Mouse (Mus musculus) spleen, adult 2 months (tissue): ENCODE measurements around the gene Fbxo8. TPM values are rescaled to one million over a fixed set of nuclear protein-coding genes. Genes with fewer than 3 reads are reported as not detected.

ENCODE experiments used
- DNase-seq, 2 experiments: peaks; one replicate each; pipeline versions ENCODE4 v3.0.0 to v3.0.0-alpha.2; 2012 to 2021; ENCODE audit warnings: low spot score in 2 of 2, low read depth in 1 of 2
- H3K27ac ChIP-seq: fragments of 200-500 bp; 2 replicates; pipeline ENCODE4 v1.5.1; 2012; ENCODE audit warnings: low read length, inconsistent platforms; ENCODE audit not compliant: insufficient read depth
- H3K27me3 ChIP-seq: fragments of 200-500 bp; 2 replicates; pipeline ENCODE4 v1.6.1; 2012; ENCODE audit warnings: mild to moderate bottlenecking, moderate library complexity, low read length, inconsistent platforms; ENCODE audit not compliant: control insufficient read depth, insufficient read depth
- H3K36me3 ChIP-seq: fragments of 200-500 bp; 2 replicates; pipeline ENCODE4 v1.6.1; 2012; ENCODE audit warnings: mild to moderate bottlenecking, low read length, inconsistent platforms; ENCODE audit not compliant: control insufficient read depth, insufficient read depth
- H3K4me1 ChIP-seq: fragments of 200-500 bp; 2 replicates; pipeline ENCODE4 v1.6.1; 2011; ENCODE audit warnings: inconsistent platforms; ENCODE audit not compliant: control insufficient read depth, insufficient read depth, insufficient read length
- H3K4me3 ChIP-seq: fragments of 200-500 bp; 2 replicates; pipeline ENCODE4 v1.5.1; 2011; ENCODE audit warnings: mild to moderate bottlenecking, inconsistent platforms; ENCODE audit not compliant: insufficient read depth, insufficient read length; ENCODE audit errors: extremely low read depth
- CTCF ChIP-seq: fragments of 200-500 bp; IDR thresholded peaks from 2 replicates; pipeline ENCODE4 v1.5.1; 2011; ENCODE audit warnings: mild to moderate bottlenecking, inconsistent platforms; ENCODE audit not compliant: insufficient read depth, insufficient read length, insufficient replicate concordance; ENCODE audit errors: extremely low read depth
- POLR2A ChIP-seq: fragments of 200-500 bp; IDR thresholded peaks from 2 replicates; pipeline ENCODE4 v1.6.1; 2011; ENCODE audit warnings: low read depth, low read length, inconsistent platforms
- WGBS: fragments of 180-500 bp; shearing (Covaris S2); methylation state at CpG from one replicate; pipeline ENCODE4 v1.1.7; 2018; 5-methylcytosine and 5-hydroxymethylcytosine counted together
- polyA plus RNA-seq: library from polyadenylated mRNA; depleted of rRNA; stranded (reverse); fragments of >200 nt; gene quantifications from 2 replicates; pipeline ENCODE4 v1.2.3, GENCODE M21; 2012

Fbxo8 gene
- polyA plus RNA-seq, 1 experiment = 12.5 TPM

DNA sequence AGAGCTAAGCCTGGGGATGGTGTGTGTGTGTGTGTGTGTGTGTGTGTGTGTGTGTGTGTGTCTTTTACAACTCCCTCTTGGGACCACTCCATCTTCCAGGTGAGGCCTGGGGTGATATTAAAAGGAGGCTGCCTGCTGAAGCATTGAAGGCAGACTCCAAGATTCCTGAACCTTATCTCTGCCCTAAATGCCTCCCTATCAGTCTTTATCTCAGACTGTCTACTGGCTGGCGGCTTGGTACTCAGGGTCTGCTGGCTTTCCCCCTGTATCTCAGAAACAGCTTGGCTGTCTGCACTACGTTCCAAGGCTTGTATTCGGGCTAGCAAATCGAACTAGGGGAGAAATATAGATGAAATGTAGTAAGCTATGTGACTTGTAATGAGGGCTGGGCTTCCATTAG, 68.2 kb downstream of the Fbxo8 start:
- H3K36me3 ChIP-seq = no peaks in the 10 kb centered on the region
- peaks cover 9% of the 10 kb centered on the region; the same call in 1 of the 2 replicates for H3K27me3 ChIP-seq
- no peaks in the 10 kb centered on the region for H3K4me1 ChIP-seq
- TF ChIP-seq CTCF = no peak
- TF ChIP-seq POLR2A = no peak
- no peak for DNase-seq
- no peak overlapping the region for H3K27ac ChIP-seq
- WGBS = 50% methylated on average over 4 of the region's 4 CpGs
- no peak overlapping the region for H3K4me3 ChIP-seq

DNA sequence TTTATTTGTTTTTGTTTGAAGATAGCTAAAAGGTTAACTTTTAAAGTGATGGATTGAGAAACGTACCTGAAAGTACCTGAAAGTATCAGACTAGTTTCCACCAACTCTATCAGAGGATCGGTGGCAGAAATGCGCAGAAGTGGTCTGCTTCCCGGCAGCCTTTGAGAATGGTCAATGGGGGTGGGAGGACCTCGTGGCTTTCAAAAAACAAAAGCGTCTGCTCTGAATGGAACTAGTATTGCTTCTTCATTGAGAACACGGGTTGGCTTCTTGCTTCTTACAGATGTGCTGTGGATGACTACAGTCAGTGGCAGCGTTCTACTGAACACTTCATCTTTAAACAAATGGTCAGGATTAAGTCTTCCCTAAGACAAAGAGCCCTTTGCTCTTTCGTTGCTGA, 68.7 kb downstream of the Fbxo8 start:
- WGBS = 30% methylated on average over 9 of the region's 9 CpGs
- H3K27me3 ChIP-seq = peaks cover 9% of the 10 kb centered on the region; the same call in 1 of the 2 replicates
- no peaks in the 10 kb centered on the region for H3K36me3 ChIP-seq

DNA sequence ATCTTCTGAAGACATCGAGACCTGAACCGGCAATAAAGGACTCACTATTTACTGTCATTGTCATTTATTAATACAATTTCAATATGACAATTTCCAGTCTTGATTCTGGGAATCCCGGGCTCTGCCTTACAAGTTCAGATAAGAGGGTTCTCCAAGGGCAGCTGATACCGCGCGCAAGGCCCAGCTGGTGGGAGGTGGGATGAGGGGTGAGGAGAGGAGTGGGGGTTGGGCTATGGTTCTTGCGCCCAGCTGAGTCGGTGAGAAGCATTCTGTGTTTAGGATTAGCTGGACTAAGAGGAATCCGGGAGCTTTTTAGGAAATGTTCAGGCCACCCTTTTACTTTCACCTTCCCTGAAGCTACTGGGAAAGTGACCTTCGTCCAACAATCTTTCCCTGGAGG, 69.8 kb downstream of the Fbxo8 start:
- TF ChIP-seq CTCF (no peak), POLR2A (no peak)
- peaks cover 9% of the 10 kb centered on the region; the same call in 1 of the 2 replicates for H3K27me3 ChIP-seq
- H3K4me3 ChIP-seq = no peak overlapping the region
- WGBS = 23% methylated on average over 10 of the region's 10 CpGs
- no peak overlapping the region for H3K27ac ChIP-seq
- no peaks in the 10 kb centered on the region for H3K4me1 ChIP-seq
- H3K36me3 ChIP-seq = no peaks in the 10 kb centered on the region
- DNase-seq = no peak

More for the DNA sequence above, 68.7 kb downstream of the Fbxo8 start:
- Histone ChIP-seq H3K4me3 (no peak overlapping the region), H3K27ac (no peak overlapping the region), H3K4me1 (no peaks in the 10 kb centered on the region)
- DNase-seq = no peak
- no peak for TF ChIP-seq POLR2A
- TF ChIP-seq CTCF = no peak

- 26% methylated on average over 4 of the region's 4 CpGs for WGBS
Observed at GRCm38 (mm10) chr8:56621093-56621492, 70.2 kb downstream of the Fbxo8 start.

DNA sequence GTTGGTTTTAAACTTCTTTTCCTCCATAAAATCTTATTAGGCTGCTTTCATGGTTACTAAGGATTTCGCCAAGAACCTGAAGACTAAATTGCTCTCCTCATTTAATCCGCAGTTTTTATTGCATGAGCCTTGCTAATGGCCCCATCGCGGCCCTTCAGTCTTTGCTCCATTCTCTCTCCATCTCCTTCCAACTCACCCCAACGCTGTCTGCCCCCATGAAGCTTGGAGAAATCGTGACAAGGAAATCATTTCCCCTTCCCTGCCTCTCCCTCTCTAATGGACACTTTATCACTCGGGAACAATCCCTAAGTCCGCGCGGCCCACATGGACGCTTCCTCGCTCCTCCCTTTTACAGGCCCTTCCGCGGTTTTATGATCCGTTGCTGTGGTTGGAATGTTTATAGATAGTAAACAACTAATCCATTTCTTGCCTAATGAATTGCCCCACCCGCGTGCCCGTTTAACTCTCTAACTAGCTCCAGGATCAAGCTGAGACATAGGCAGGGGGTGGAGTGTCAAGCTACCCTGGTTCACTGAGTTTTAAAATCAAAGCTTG, 71.7 kb downstream of the Fbxo8 start:
- no peaks in the 10 kb centered on the region for H3K36me3 ChIP-seq
- no peak overlapping the region for H3K4me3 ChIP-seq
- no peaks in the 10 kb centered on the region for H3K4me1 ChIP-seq
- no peak for DNase-seq
- no peak for TF ChIP-seq CTCF
- TF ChIP-seq POLR2A = no peak
- WGBS = 14% methylated on average over 18 of the region's 18 CpGs
- H3K27ac ChIP-seq = no peak overlapping the region
- peaks cover 9% of the 10 kb centered on the region; the same call in 1 of the 2 replicates for H3K27me3 ChIP-seq

More at GRCm38 (mm10) chr8:56621093-56621492, 70.2 kb downstream of the Fbxo8 start:
- Histone ChIP-seq H3K27ac (no peak overlapping the region), H3K27me3 (peaks cover 9% of the 10 kb centered on the region; the same call in 1 of the 2 replicates), H3K4me3 (no peak overlapping the region), H3K36me3 (no peaks in the 10 kb centered on the region), H3K4me1 (no peaks in the 10 kb centered on the region)
- DNase-seq = no peak
- TF ChIP-seq CTCF = no peak
- no peak for TF ChIP-seq POLR2A

GRCm38 (mm10) chr8:56623346-56623745, 72.5 kb downstream of the Fbxo8 start:
- H3K36me3 ChIP-seq = no peaks in the 10 kb centered on the region
- 25% methylated on average over 10 of the region's 10 CpGs for WGBS
- no peaks in the 10 kb centered on the region for H3K4me1 ChIP-seq
- peaks cover 9% of the 10 kb centered on the region; the same call in 1 of the 2 replicates for H3K27me3 ChIP-seq
- no peak for TF ChIP-seq CTCF
- TF ChIP-seq POLR2A = no peak
- H3K4me3 ChIP-seq = no peak overlapping the region
- no peak overlapping the region for H3K27ac ChIP-seq
- no peak for DNase-seq

GRCm38 (mm10) chr8:56629160-56629559, 78.3 kb downstream of the Fbxo8 start:
- Histone ChIP-seq H3K4me1 (no peaks in the 10 kb centered on the region), H3K27ac (no peak overlapping the region), H3K4me3 (no peak overlapping the region), H3K36me3 (no peaks in the 10 kb centered on the region), H3K27me3 (no peaks in the 10 kb centered on the region)
- DNase-seq = no peak
- TF ChIP-seq POLR2A (no peak), CTCF (no peak)
- WGBS = 69% methylated on average over 4 of the region's 4 CpGs
